Mouse (Mus musculus) erythroblast, embryonic 14.5 days (primary cell): ENCODE data around the gene Agmo.

Experiments
- GATA1 ChIP-seq: IDR thresholded peaks from 2 replicates; pipeline ENCODE4 v1.6.1; 2012; ENCODE audit warnings: low read length, inconsistent platforms, mixed read lengths
- TAL1 ChIP-seq: IDR thresholded peaks from 3 replicates; pipeline ENCODE4 v1.6.1; 2012; ENCODE audit warnings: low read length, inconsistent platforms, mixed read lengths

DNA sequence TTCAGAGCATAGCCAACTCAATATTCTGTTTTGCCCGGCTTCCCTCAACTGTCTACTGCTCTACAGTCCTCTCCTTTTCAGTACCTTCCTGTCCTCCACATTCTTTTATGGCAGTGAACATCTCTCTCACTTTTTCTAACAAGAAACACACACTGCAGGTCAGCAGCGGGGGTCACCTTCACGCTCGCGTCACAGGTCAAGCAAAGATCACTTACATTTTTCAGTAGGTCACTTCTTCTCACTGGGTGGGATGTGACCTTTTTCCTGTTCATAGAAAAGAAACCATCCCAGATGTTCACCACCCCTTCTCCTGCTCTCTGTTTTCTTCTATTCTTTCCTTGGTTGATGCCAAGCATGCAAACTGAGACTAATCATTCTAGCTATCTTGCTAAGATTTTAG lies 230.2 kb downstream of the Agmo start:
- no peak for TF ChIP-seq TAL1
- no peak for TF ChIP-seq GATA1
